Mouse (Mus musculus): ENCODE results near the gene Cyp2t4. TPM values are rescaled to one million over a fixed set of nuclear protein-coding genes. Genes with fewer than 3 reads are reported as not detected.

The Cyp2t4 gene
- total RNA-seq (2012; rRNA removed) (not detected in 2 replicates), polyA plus RNA-seq (2012; ENCODE audit: insufficient read depth in 1 of 2, insufficient read length in 2 of 2, low read depth in 1 of 2, low replicate concordance in 2 of 2, missing spikeins in 1 of 2) (under 1 TPM in 1 of 2 experiments, not detected in 1; 0.28 TPM)

- Histone ChIP-seq H3K36me3 (ENCODE audit: control insufficient read depth in 1 of 2, insufficient read depth in 2 of 2, low read length in 2 of 2) (no peaks in the 10 kb centered on the region), H3K27ac (ENCODE audit: control insufficient read depth, low read depth, low read length) (no peak within 1 kb of the TSS), H3K9me3 (replicated peaks; ENCODE audit: insufficient read depth, low read length) (no peaks in the 10 kb centered on the region), H3K79me2 (ENCODE audit: control insufficient read depth, insufficient read depth, low read length, poor library complexity) (no peaks in the 10 kb centered on the region), H3K4me3 (ENCODE audit: control insufficient read depth in 1 of 2, insufficient read depth in 1 of 2, low read depth in 2 of 2, low read length in 2 of 2) (no peak within 1 kb of the TSS), H3K4me1 (ENCODE audit: control insufficient read depth in 1 of 2, insufficient read depth in 2 of 2, low read length in 2 of 2) (no peaks in the 10 kb centered on the region), H3K9ac (ENCODE audit: control insufficient read depth, low read depth, low read length, poor library complexity, severe bottlenecking) (no peak within 1 kb of the TSS), H3K27me3 (ENCODE audit: control insufficient read depth in 1 of 2, insufficient read depth in 2 of 2, low read length in 2 of 2) (no peaks in the 10 kb centered on the region)
- no peak for TF ChIP-seq NELFE (IDR thresholded peaks at IDR 0.05; ENCODE audit: low read depth, low read length)
- TF ChIP-seq POLR2AphosphoS5 (IDR thresholded peaks at IDR 0.05; ENCODE audit: borderline replicate concordance, low read depth, low read length), result no peak
- no peak for TF ChIP-seq ZMIZ1 (IDR thresholded peaks at IDR 0.05; ENCODE audit: low read depth, low read length)
- no peak for TF ChIP-seq MAFK (IDR thresholded peaks at IDR 0.05; ENCODE audit: borderline replicate concordance, low read depth, low read length)
- no peak for TF ChIP-seq E2F4 (IDR thresholded peaks at IDR 0.05; ENCODE audit: borderline replicate concordance, low read depth, low read length)
- TF ChIP-seq UBTF (IDR thresholded peaks at IDR 0.05; ENCODE audit: borderline replicate concordance, insufficient read depth, low read depth, low read length), result no peak
- no peak for DNase-seq (ENCODE audit: low read depth, low spot score)
Measured at GRCm38 (mm10) chr7:27153205-27153764, at the start of gene Cyp2t4. Gene Cyp2t4 (plus strand): TSS chr7:27153714.

- no peak overlapping the region for H3K27ac ChIP-seq (ENCODE audit: control insufficient read depth, low read depth, low read length)
- TF ChIP-seq JUND (IDR thresholded peaks at IDR 0.05; ENCODE audit: low read depth, low read length) (no peak), E2F4 (IDR thresholded peaks at IDR 0.05; ENCODE audit: borderline replicate concordance, low read depth, low read length) (no peak)
Measured at GRCm38 (mm10) chr7:27104882-27105281, 48.6 kb upstream of the Cyp2t4 start.

GRCm38 (mm10) chr7:27110327-27110726 is 43.2 kb upstream of the Cyp2t4 start:
- no peak for TF ChIP-seq ZC3H11A (IDR thresholded peaks at IDR 0.05; ENCODE audit: low read depth, low read length)
- TF ChIP-seq NELFE (IDR thresholded peaks at IDR 0.05; ENCODE audit: low read depth, low read length), result no peak
- no peak for TF ChIP-seq POLR2AphosphoS5 (IDR thresholded peaks at IDR 0.05; ENCODE audit: borderline replicate concordance, low read depth, low read length)
- TF ChIP-seq ZKSCAN1 (IDR thresholded peaks at IDR 0.05; ENCODE audit: low read depth, low read length), result no peak
- no peak for TF ChIP-seq ETS1 (IDR thresholded peaks at IDR 0.05; ENCODE audit: low read depth, low read length)
- TF ChIP-seq SMC3 (IDR thresholded peaks at IDR 0.05; ENCODE audit: low read depth, low read length), result no peak
- TF ChIP-seq MEF2A (IDR thresholded peaks at IDR 0.05; ENCODE audit: extremely low read depth, insufficient replicate concordance, low read depth, low read length, poor library complexity, severe bottlenecking), result no peak
- no peak for TF ChIP-seq USF2 (IDR thresholded peaks at IDR 0.05; ENCODE audit: borderline replicate concordance in 1 of 2, insufficient read depth in 1 of 2, low read depth in 1 of 2, low read length in 2 of 2)
- TF ChIP-seq UBTF (IDR thresholded peaks at IDR 0.05; ENCODE audit: borderline replicate concordance, insufficient read depth, low read depth, low read length), result no peak
- TF ChIP-seq POLR2AphosphoS2 (IDR thresholded peaks at IDR 0.05; ENCODE audit: low read length), result no peak
- no peak for TF ChIP-seq MAFK (IDR thresholded peaks at IDR 0.05; ENCODE audit: borderline replicate concordance, low read depth, low read length)
- no peak for TF ChIP-seq RAD21 (IDR thresholded peaks at IDR 0.05; ENCODE audit: low read depth, low read length)
- no peak for TF ChIP-seq KAT2A (conservative IDR thresholded peaks at IDR 0.05; ENCODE audit: low read depth, low read length)
- no peak for TF ChIP-seq POLR2A (IDR thresholded peaks at IDR 0.05; ENCODE audit: control insufficient read depth in 1 of 2, insufficient read depth in 1 of 2, low read depth in 1 of 2, low read length in 2 of 2, poor library complexity in 1 of 2)
- TF ChIP-seq NRF1 (IDR thresholded peaks at IDR 0.05; ENCODE audit: insufficient read depth, low read depth, low read length, poor library complexity, severe bottlenecking), result no peak
- TF ChIP-seq BHLHE40 (IDR thresholded peaks at IDR 0.05; ENCODE audit: borderline replicate concordance, low read depth, low read length), result no peak
- no peak for TF ChIP-seq CHD2 (IDR thresholded peaks at IDR 0.05; ENCODE audit: low read length)
- no peak for TF ChIP-seq EP300 (IDR thresholded peaks at IDR 0.05; ENCODE audit: low read depth in 1 of 2, low read length in 2 of 2)
- TF ChIP-seq TAL1 (IDR thresholded peaks at IDR 0.05; ENCODE audit: low read length), result no peak
- Histone ChIP-seq H3K9me3 (replicated peaks; ENCODE audit: insufficient read depth, low read length) (no peaks in the 10 kb centered on the region), H3K4me3 (ENCODE audit: control insufficient read depth in 1 of 2, insufficient read depth in 1 of 2, low read depth in 2 of 2, low read length in 2 of 2) (no peak overlapping the region), H3K9ac (ENCODE audit: control insufficient read depth, low read depth, low read length, poor library complexity, severe bottlenecking) (no peak overlapping the region), H3K27ac (ENCODE audit: control insufficient read depth, low read depth, low read length) (no peak overlapping the region), H3K36me3 (ENCODE audit: control insufficient read depth in 1 of 2, insufficient read depth in 2 of 2, low read length in 2 of 2) (no peaks in the 10 kb centered on the region), H3K79me2 (ENCODE audit: control insufficient read depth, insufficient read depth, low read length, poor library complexity) (no peaks in the 10 kb centered on the region), H3K4me1 (ENCODE audit: control insufficient read depth in 1 of 2, insufficient read depth in 2 of 2, low read length in 2 of 2) (no peaks in the 10 kb centered on the region), H3K27me3 (ENCODE audit: control insufficient read depth in 1 of 2, insufficient read depth in 2 of 2, low read length in 2 of 2) (no peaks in the 10 kb centered on the region; a peak in 1 of 4 replicates)
- DNase-seq (ENCODE audit: low read depth, low spot score), result no peak

More at GRCm38 (mm10) chr7:27104882-27105281, 48.6 kb upstream of the Cyp2t4 start:
- Histone ChIP-seq H3K9ac (ENCODE audit: control insufficient read depth, low read depth, low read length, poor library complexity, severe bottlenecking) (no peak overlapping the region), H3K36me3 (ENCODE audit: control insufficient read depth in 1 of 2, insufficient read depth in 2 of 2, low read length in 2 of 2) (no peaks in the 10 kb centered on the region), H3K4me1 (ENCODE audit: control insufficient read depth in 1 of 2, insufficient read depth in 2 of 2, low read length in 2 of 2) (no peaks in the 10 kb centered on the region), H3K79me2 (ENCODE audit: control insufficient read depth, insufficient read depth, low read length, poor library complexity) (no peaks in the 10 kb centered on the region), H3K27me3 (ENCODE audit: control insufficient read depth in 1 of 2, insufficient read depth in 2 of 2, low read length in 2 of 2) (no peaks in the 10 kb centered on the region; a peak in 1 of 4 replicates), H3K4me3 (ENCODE audit: control insufficient read depth in 1 of 2, insufficient read depth in 1 of 2, low read depth in 2 of 2, low read length in 2 of 2) (no peak overlapping the region), H3K9me3 (replicated peaks; ENCODE audit: insufficient read depth, low read length) (no peaks in the 10 kb centered on the region)
- no peak for DNase-seq (ENCODE audit: low read depth, low spot score)
